Mouse (Mus musculus) MEL (cell line): Measurements from ENCODE around the gene Sbk2.

Experiments used
- CHD2 ChIP-seq: IDR thresholded peaks from 2 replicates; pipeline ENCODE4 v1.6.1; 2011; ENCODE audit warnings: low read length, improper control_type of control experiment
- CTCF ChIP-seq, 3 experiments: IDR thresholded peaks in 2 of 3; conservative IDR thresholded peaks in 1 of 3; 2 replicates each; pipeline ENCODE4 v1.5.1; 2011 to 2012; ENCODE audit warnings: low read length in 3 of 3, low read depth in 2 of 3, mild to moderate bottlenecking in 2 of 3, improper control_type of control experiment in 1 of 3, inconsistent platforms in 1 of 3, mixed read lengths in 1 of 3, moderate library complexity in 1 of 3; ENCODE audit not compliant: control insufficient read depth in 1 of 3, insufficient read depth in 1 of 3, poor library complexity in 1 of 3, severe bottlenecking in 1 of 3
- EP300 ChIP-seq, 2 experiments: IDR thresholded peaks; 2 replicates each; pipeline ENCODE4 v1.6.1; 2011; ENCODE audit warnings: improper control_type of control experiment in 2 of 2, low read length in 2 of 2, low read depth in 1 of 2, mild to moderate bottlenecking in 1 of 2
- MAFK ChIP-seq: IDR thresholded peaks from 2 replicates; pipeline ENCODE4 v1.6.1; 2011; ENCODE audit warnings: low read depth, mild to moderate bottlenecking, low read length, improper control_type of control experiment, borderline replicate concordance
- SIN3A ChIP-seq: IDR thresholded peaks from 2 replicates; pipeline ENCODE4 v1.6.1; 2012; ENCODE audit warnings: low read length, improper control_type of control experiment, inconsistent platforms
- TCF12 ChIP-seq: IDR thresholded peaks from 2 replicates; pipeline ENCODE4 v1.6.1; 2014; ENCODE audit warnings: low read depth, mild to moderate bottlenecking, inconsistent platforms, low read length, improper control_type of control experiment, moderate library complexity
- USF1 ChIP-seq: IDR thresholded peaks from 2 replicates; pipeline ENCODE4 v1.6.1; 2014; ENCODE audit warnings: low read depth, mild to moderate bottlenecking, inconsistent platforms, low read length, improper control_type of control experiment, moderate library complexity

GRCm38 (mm10) chr7:4920976-4921823, 43.0 kb downstream of the Sbk2 start:
- no peak for TF ChIP-seq MAFK
- TF ChIP-seq CHD2, result no peak
- no peak for TF ChIP-seq CTCF (IDR thresholded peaks at IDR 0.05 in 2 of 3, conservative IDR thresholded peaks at IDR 0.05 in 1 of 3; ENCODE audit: control insufficient read depth in 1 of 3, insufficient read depth in 1 of 3, low read depth in 2 of 3, low read length in 3 of 3, poor library complexity in 1 of 3, severe bottlenecking in 1 of 3)
- no peak for TF ChIP-seq SIN3A
- TF ChIP-seq USF1, result no peak
- TF ChIP-seq EP300 (IDR thresholded peaks at IDR 0.05; ENCODE audit: low read depth in 1 of 2, low read length in 2 of 2), result no peak
- no peak for TF ChIP-seq TCF12
